Mouse (Mus musculus): ENCODE data around the gene Gpr61.

Gene Gpr61

DNA sequence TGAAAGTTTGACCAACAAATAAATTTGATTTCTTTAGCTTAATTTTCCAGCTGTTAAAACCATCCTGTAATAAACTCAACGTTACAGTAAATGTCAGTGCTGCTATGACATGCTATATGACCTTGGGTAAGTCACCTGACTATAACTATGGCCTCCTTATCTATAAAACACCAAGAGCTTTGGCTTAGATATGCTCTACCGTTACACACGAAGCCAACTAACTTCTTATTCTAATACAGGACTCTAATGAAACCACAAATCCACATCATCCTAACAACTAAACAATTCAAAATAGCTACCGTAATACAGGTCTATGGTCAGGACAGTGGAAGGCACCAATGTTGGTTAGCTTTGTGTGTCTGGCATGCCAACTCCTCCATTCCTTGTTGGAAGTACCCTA lies 24.9 kb downstream of the Gpr61 start:
- no peak for DNase-seq (ENCODE audit: low spot score)

GRCm38 (mm10) chr3:108129367-108129766 lies 25.3 kb downstream of the Gpr61 start:
- DNase-seq (ENCODE audit: low spot score): no peak

GRCm38 (mm10) chr3:108128520-108128919 lies 26.2 kb downstream of the Gpr61 start:
- DNase-seq (ENCODE audit: low spot score): no peak

DNA sequence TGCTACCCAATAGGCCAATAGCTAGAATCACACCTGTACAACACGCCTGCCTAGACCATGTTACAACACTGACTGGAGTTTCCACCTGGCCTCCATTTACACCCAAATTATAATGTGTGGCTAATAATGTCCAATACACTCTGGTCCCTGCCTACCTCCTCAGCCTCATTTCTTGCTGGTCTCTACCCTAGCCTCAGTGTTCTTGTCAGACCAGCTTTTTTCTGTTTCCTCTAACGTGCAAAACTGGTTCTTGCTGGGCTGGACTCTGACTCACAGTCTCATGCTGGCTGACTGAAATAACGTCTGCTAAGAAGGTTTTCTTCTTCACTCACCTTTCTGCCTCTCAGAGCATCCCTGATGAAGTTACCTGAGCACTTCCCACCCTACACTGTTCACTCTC lies 28.4 kb downstream of the Gpr61 start:
- DNase-seq (ENCODE audit: low spot score): no peak

GRCm38 (mm10) chr3:108124131-108124530 lies 30.6 kb downstream of the Gpr61 start:
- DNase-seq (ENCODE audit: low spot score): no peak

DNA sequence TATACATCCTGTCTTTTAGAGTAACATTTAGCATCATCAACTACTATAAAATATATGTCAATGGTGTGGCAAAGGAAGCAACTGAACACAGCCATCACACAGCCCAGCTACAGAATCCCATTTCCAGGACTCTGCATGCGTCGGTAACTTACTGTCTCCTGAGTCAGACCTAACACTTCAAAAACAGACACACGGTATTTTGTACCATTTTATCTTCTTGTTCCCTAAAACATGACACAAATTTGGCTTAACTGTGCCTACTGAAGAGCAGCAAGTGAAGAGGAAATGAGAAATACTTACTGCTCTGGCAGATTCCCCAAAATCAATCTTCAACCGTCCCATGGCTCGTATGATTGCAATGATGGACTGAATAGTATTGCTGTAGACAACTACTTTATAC lies 31.4 kb downstream of the Gpr61 start:
- DNase-seq (ENCODE audit: low spot score): no peak

DNA sequence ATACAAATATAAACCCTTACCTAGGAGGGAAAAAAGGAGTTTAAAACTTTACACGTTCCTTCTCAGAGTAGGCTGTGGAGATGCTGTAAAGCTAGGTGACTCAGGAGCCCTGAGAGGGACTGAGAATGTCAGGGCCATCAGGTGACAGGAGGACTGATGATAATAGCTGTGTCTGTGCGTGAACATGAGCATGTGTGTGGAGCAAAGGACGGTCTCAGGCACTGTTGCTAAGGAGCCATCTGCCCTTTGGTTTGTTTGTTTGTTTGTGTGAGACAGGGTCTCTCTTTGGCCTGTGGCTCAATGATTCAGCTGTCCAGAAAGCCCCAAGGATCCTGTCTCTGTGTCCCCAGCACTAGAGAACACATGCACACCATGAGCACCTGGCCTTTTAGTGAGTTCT lies 33.6 kb downstream of the Gpr61 start:
- DNase-seq (ENCODE audit: low spot score): no peak

- DNase-seq (ENCODE audit: low spot score): no peak
Observed at GRCm38 (mm10) chr3:108117465-108117864, 37.2 kb downstream of the Gpr61 start.

- no peak for DNase-seq (ENCODE audit: low spot score)
Observed at GRCm38 (mm10) chr3:108113591-108114289, 40.9 kb downstream of the Gpr61 start.

GRCm38 (mm10) chr3:108112666-108113065 lies 42.0 kb downstream of the Gpr61 start:
- DNase-seq (ENCODE audit: low spot score): no peak

DNA sequence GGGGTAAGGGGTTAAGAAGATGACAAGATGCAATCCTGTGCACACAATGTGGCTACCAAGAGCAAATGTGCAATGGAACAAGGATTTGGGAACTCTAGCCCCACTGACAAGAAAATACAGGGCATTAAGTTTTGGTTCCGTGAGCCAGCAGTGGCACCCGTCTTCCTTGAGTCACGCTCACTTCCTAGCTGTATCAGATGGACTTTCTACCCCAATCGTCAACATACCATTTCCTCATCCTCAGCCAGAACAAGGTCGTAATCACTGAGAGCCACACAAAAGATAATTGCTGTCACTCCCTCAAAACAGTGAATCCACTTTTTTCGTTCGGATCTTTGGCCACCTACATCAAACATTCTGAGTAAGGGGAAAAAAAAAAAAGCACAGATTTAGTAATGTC lies 42.4 kb downstream of the Gpr61 start:
- no peak for DNase-seq (ENCODE audit: low spot score)

GRCm38 (mm10) chr3:108111320-108111719 lies 43.4 kb downstream of the Gpr61 start:
- no peak for DNase-seq (ENCODE audit: low spot score)

GRCm38 (mm10) chr3:108105281-108105680 lies 49.4 kb downstream of the Gpr61 start:
- no peak for DNase-seq (ENCODE audit: low spot score)

DNA sequence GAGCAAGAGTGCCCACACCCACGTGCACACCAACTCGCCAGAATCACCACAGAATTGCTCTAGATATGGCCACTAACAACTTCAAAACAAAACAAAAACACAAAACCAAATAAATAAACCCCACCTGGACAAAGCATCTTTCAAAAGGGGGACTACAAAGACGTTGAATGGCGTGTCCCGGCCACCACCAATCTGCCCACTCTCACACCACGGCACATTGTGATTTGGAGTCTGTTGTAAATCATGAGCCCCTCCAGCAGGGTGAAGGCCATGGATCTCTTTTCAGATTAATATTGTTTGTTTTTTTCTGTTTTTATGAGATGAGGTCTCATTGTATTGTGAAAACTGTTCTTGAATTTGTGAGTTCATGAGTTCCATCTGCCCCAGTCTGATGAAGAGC lies 52.6 kb downstream of the Gpr61 start:
- no peak for DNase-seq (ENCODE audit: low spot score)

DNA sequence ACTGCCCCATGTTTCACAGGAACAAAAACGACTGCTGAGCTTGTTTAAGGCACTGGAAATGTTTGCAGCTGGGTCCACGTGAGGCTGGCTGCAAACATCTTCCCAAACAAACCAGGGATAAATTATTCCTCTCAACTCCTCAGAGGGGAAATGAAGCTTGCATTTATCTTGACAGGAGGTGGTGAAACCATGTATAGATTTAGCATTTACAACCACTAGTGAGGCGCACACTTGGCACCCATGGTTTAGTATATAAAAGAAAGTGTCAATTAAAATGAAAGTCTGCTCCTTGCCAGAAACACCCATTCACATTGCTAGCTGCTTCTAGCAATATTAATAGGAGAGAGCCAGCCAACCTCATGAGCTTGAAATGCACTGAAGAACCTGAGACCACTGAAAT lies 53.1 kb downstream of the Gpr61 start:
- no peak for DNase-seq (ENCODE audit: low spot score)

All from ovary, postnatal 36 days (tissue).